Mouse (Mus musculus) hematopoietic stem cell, adult 5-6 weeks (primary cell): ENCODE results near the gene Cel. TPM values are rescaled to one million over a fixed set of nuclear protein-coding genes. Genes with fewer than 3 reads are reported as not detected.
"Not testable (repeated sequence)": the region's sequence is repeated elsewhere in the genome, so short reads cannot be mapped to it uniquely, and the experiment has no call there.

Experiments used
- ATAC-seq, 2 experiments: fragments of 125-278 bp in 1 of 2; replicated peaks in 1 of 2; 2 replicates each; pipeline ENCODE4 v1.8.0; 2016 to 2017; ENCODE audit warnings: inconsistent platforms in 2 of 2, mild to moderate bottlenecking in 2 of 2, moderate number of reproducible peaks in 2 of 2, low read depth in 1 of 2, moderate TSS enrichment in 1 of 2; ENCODE audit not compliant: low FRiP score in 2 of 2, poor library complexity in 2 of 2, severe bottlenecking in 2 of 2, insufficient read depth in 1 of 2, low TSS enrichment in 1 of 2
- total RNA-seq: library from RNA; stranded (forward); fragments of 172-1452, 232-1000 nt; gene quantifications from 2 replicates; pipeline ENCODE4 v1.2.3, GENCODE M21; 2017

Cel gene
- total RNA-seq, 1 experiment from 2014 or later, result not detected

GRCm38 (mm10) chr2:28511600-28511999 is 51.6 kb downstream of the Cel start:
- not testable (repeated sequence) for ATAC-seq

- ATAC-seq, result no peak
These were observed 56.9 kb downstream of the Cel start for GRCm38 (mm10) chr2:28506291-28506690.

GRCm38 (mm10) chr2:28505795-28506194 is 57.4 kb downstream of the Cel start, which contains the start of gene Gm10134:
Gene Gm10134 (plus strand): TSS chr2:28506095.
- ATAC-seq, result no peak

Other genes with a start within 250 kb of the Cel start
- 8.6 and 11.7 TPM in 2 replicates for gene Ppp1r26, start 116.6 kb downstream of the Cel start, total RNA-seq
- gene 1700007K13Rik, start 97.1 kb downstream of the Cel start, total RNA-seq, result not detected in 2 replicates
- 26.6 and 31.9 TPM in 2 replicates for gene Mrps2, start 95.3 kb downstream of the Cel start, total RNA-seq
- not detected in 2 replicates for gene Gbgt1, start 66.5 kb downstream of the Cel start, total RNA-seq
- gene Gm10134, start 57.3 kb downstream of the Cel start, total RNA-seq, result not detected in 2 replicates
- gene Ralgds, start 50.3 kb downstream of the Cel start, total RNA-seq, result 12.0 and 20.9 TPM in 2 replicates
- gene Gtf3c5, start 20.3 kb upstream of the Cel start, total RNA-seq, result 15.8 and 31.2 TPM in 2 replicates
- 16.4 and 23.5 TPM in 2 replicates for gene Gfi1b, start 58.6 kb upstream of the Cel start, total RNA-seq
- 22.8 and 23.5 TPM in 2 replicates for gene Tsc1, start 77.8 kb upstream of the Cel start, total RNA-seq
- 1.4 and 3.1 TPM in 2 replicates for gene Spaca9, start 136.3 kb upstream of the Cel start, total RNA-seq
- 0.15 and 0.38 TPM in 2 replicates for gene Ak8, start 136.8 kb upstream of the Cel start, total RNA-seq